Mouse (Mus musculus): ENCODE results near the gene Fzd4. TPM values are rescaled to one million over a fixed set of nuclear protein-coding genes. Genes with fewer than 3 reads are reported as not detected.

Fzd4 gene
- total and polyA plus RNA-seq, 3 experiments = 0.04 to 0.13 (median 0.04) TPM

GRCm38 (mm10) chr7:89423688-89424255 is 19.6 kb downstream of the Fzd4 start:
- H3K27ac ChIP-seq (ENCODE audit: insufficient read depth, low read depth) = no peak overlapping the region
- no peak for DNase-seq (ENCODE audit: extremely low read depth)
- in situ Hi-C loops (cut with MboI; ENCODE audit: low pct_ligation_motif_present, low pct_unique_long_range_greater_than_20kb, low sequenced_read_pairs) (loop anchor here (10.0 kb wide), 1 partner anchor 59 kb away; no protein-coding TSS in a partner anchor), dilution Hi-C loops (cut with MboI; ENCODE audit: extremely low pct_ligation_motif_present, extremely low pct_unique_long_range_greater_than_20kb, low sequenced_read_pairs) (no loop called here)
- no peaks in the 10 kb centered on the region for H3K9me3 ChIP-seq (replicated peaks; ENCODE audit: low read length)
- no peak overlapping the region for H3K4me2 ChIP-seq (ENCODE audit: insufficient read depth, low read depth, poor library complexity, severe bottlenecking)
- TF ChIP-seq CHD2 (IDR thresholded peaks at IDR 0.05; ENCODE audit: low read length) = no peak
- TF ChIP-seq CHD1 (IDR thresholded peaks at IDR 0.05; ENCODE audit: low read depth, low read length) = no peak
- no peak for TF ChIP-seq RAD21 (IDR thresholded peaks at IDR 0.05; ENCODE audit: low read depth, low read length)
- TF ChIP-seq BHLHE40 (IDR thresholded peaks at IDR 0.05; ENCODE audit: low read depth, low read length) = no peak
- TF ChIP-seq MAZ (IDR thresholded peaks at IDR 0.05; ENCODE audit: low read depth, low read length) = no peak
- no peak for TF ChIP-seq USF1 (IDR thresholded peaks at IDR 0.05; ENCODE audit: low read depth, low read length)
- no peak for TF ChIP-seq EP300 (IDR thresholded peaks at IDR 0.05; ENCODE audit: low read length)
- TF ChIP-seq SMC3 (IDR thresholded peaks at IDR 0.05; ENCODE audit: low read depth, low read length) = no peak
- no peak for TF ChIP-seq UBTF (IDR thresholded peaks at IDR 0.05; ENCODE audit: low read depth, low read length)
- H3K4me3 ChIP-seq (replicated peaks in 1 of 3; ENCODE audit: low read depth in 2 of 3, low read length in 2 of 3, poor library complexity in 1 of 3) = no peak overlapping the region
- no peaks in the 10 kb centered on the region for H3K36me3 ChIP-seq (replicated peaks in 1 of 2; ENCODE audit: control insufficient read depth in 1 of 2, insufficient read depth in 1 of 2, low read length in 1 of 2)
- no peak overlapping the region for H3K9ac ChIP-seq (ENCODE audit: insufficient read depth, low read depth)
- 0 out of 4 replicates have a peak, but pooled peaks cover 0 to 3% of the 10 kb centered on the region in 2 experiments for H3K4me1 ChIP-seq (ENCODE audit: control insufficient read depth in 1 of 2, insufficient read depth in 2 of 2)
- H3K27me3 ChIP-seq (replicated peaks) = no peaks in the 10 kb centered on the region
- H3K79me2 ChIP-seq (replicated peaks; ENCODE audit: control insufficient read depth, extremely low read depth, insufficient read depth, poor library complexity, severe bottlenecking) = no peaks in the 10 kb centered on the region

- in situ Hi-C loops (cut with MboI; ENCODE audit: low pct_ligation_motif_present, low pct_unique_long_range_greater_than_20kb, low sequenced_read_pairs) (loop anchor here (10.0 kb wide), 1 partner anchor 60 kb away; no protein-coding TSS in a partner anchor), dilution Hi-C loops (cut with MboI; ENCODE audit: extremely low pct_ligation_motif_present, extremely low pct_unique_long_range_greater_than_20kb, low sequenced_read_pairs) (no loop called here)
- Histone ChIP-seq H3K79me2 (replicated peaks; ENCODE audit: control insufficient read depth, extremely low read depth, insufficient read depth, poor library complexity, severe bottlenecking) (no peaks in the 10 kb centered on the region), H3K9me3 (replicated peaks; ENCODE audit: low read length) (no peaks in the 10 kb centered on the region), H3K4me1 (ENCODE audit: control insufficient read depth in 1 of 2, insufficient read depth in 2 of 2) (no peaks in the 10 kb centered on the region), H3K27ac (ENCODE audit: insufficient read depth, low read depth) (no peak overlapping the region), H3K36me3 (replicated peaks in 1 of 2; ENCODE audit: control insufficient read depth in 1 of 2, insufficient read depth in 1 of 2, low read length in 1 of 2) (no peaks in the 10 kb centered on the region), H3K4me2 (ENCODE audit: insufficient read depth, low read depth, poor library complexity, severe bottlenecking) (no peak overlapping the region), H3K27me3 (replicated peaks) (no peaks in the 10 kb centered on the region), H3K4me3 (replicated peaks in 1 of 3; ENCODE audit: low read depth in 2 of 3, low read length in 2 of 3, poor library complexity in 1 of 3) (no peak overlapping the region), H3K9ac (ENCODE audit: insufficient read depth, low read depth) (no peak overlapping the region)
- DNase-seq (ENCODE audit: extremely low read depth) = no peak
- TF ChIP-seq TBP (conservative IDR thresholded peaks at IDR 0.05; ENCODE audit: low read depth, low read length) = no peak
- no peak for TF ChIP-seq EP300 (IDR thresholded peaks at IDR 0.05; ENCODE audit: low read length)
- no peak for TF ChIP-seq JUN (IDR thresholded peaks at IDR 0.05; ENCODE audit: insufficient read depth, low read depth, low read length)
Observed at GRCm38 (mm10) chr7:89424659-89425058, 20.5 kb downstream of the Fzd4 start.

Measured in CH12.LX (cell line).